Mouse (Mus musculus) layer of hippocampus, adult 6 months (tissue): Measurements from ENCODE around the gene Eml3. TPM values are rescaled to one million over a fixed set of nuclear protein-coding genes. Genes with fewer than 3 reads are reported as not detected.

Experiments
- long read RNA-seq, 2 experiments: library from polyadenylated mRNA; unstranded; transcript quantifications; one replicate each; pipeline ENCODE4 v2.0.0; 2019 to 2020
- polyA plus RNA-seq: library from polyadenylated mRNA; unstranded; fragments of <200 nt; fragmentation: Nextera tagmentation; gene quantifications from 2 replicates; pipeline ENCODE4 v1.2.3, GENCODE M21; 2021

Gene Eml3
- 3.5 and 4.0 TPM in 2 replicates for polyA plus RNA-seq
- long read RNA-seq, experiment 1, partial matches to known transcripts: 0 of 5 reads
- long read RNA-seq, experiment 1, other reads (novel, unspliced or antisense): 2 of 5 reads
- long read RNA-seq, experiment 2, transcript Eml3-201 (22 exons, 3,322 nt): major isoform, 9 of 25 reads
- long read RNA-seq, experiment 2, transcript Eml3-202 (22 exons, 2,978 nt): minor isoform, 7 of 25 reads
- long read RNA-seq, experiment 2, partial matches to known transcripts: 4 of 25 reads
- long read RNA-seq, experiment 2, other reads (novel, unspliced or antisense): 5 of 25 reads

GRCm38 (mm10) chr19:8929224-8930088 is at the start of gene Eml3, which contains the start of gene Rom1:
Eml3 (plus strand) TSS chr19:8929552.
Rom1 (minus strand) TSS chr19:8929356.

GRCm38 (mm10) chr19:8880311-8881033 is 48.9 kb upstream of the Eml3 start, which contains the start of gene Uqcc3:
Uqcc3 (minus strand) TSS chr19:8880923.

GRCm38 (mm10) chr19:8883616-8884015 is 45.7 kb upstream of the Eml3 start, which contains the start of the genes Lbhd1 and Gm49403:
Lbhd1 (plus strand) TSS chr19:8883732.
Gm49403 (plus strand) TSS chr19:8883930.

DNA sequence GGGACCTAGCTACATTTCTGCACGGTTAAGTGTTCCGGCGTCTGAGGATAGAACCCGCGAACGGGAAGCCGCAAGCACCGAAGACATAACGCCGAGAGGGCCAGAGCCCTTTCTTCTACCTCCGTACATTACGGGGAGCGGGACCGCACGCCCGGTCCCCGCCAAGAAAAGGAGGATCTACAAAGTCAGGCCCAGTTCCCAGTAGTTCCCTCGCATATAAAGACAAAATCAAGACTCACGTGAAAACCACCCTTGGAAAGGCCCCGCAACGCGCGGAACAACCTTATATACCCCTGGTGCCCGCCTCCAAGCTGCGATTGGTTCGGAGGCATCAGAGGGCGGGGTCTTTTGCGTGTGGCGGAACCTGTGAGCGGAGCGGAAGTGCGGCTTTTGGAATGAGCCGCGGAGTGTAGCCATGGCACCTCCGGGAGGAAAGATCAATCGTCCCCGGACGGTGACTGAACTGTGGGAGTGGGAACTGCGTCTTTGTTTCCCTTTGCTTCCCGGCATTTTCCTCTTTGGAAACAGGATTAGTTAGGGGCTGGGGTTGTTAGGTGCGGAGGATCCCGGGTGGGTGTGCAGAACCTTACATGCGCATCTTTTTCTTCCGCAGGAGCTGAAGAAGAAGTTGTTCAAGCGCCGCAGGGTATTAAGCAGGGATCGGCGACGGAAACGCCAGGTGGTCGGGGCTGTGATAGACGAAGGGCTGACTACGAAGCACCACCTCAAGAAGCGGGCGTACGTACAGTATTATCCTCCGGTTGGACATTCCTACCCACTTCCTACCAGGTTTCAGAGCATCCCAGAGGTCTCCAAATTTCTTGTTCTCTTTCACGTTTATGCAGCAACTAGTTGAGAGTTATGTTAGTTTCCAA is 40.6 kb upstream of the Eml3 start, which contains the start of the genes 1810009A15Rik and Gm49416:
1810009A15Rik (plus strand) TSS at position 343 of the 875 bp plus-strand sequence.
Gm49416 (plus strand) TSS at position 416 of the 875 bp plus-strand sequence.

DNA sequence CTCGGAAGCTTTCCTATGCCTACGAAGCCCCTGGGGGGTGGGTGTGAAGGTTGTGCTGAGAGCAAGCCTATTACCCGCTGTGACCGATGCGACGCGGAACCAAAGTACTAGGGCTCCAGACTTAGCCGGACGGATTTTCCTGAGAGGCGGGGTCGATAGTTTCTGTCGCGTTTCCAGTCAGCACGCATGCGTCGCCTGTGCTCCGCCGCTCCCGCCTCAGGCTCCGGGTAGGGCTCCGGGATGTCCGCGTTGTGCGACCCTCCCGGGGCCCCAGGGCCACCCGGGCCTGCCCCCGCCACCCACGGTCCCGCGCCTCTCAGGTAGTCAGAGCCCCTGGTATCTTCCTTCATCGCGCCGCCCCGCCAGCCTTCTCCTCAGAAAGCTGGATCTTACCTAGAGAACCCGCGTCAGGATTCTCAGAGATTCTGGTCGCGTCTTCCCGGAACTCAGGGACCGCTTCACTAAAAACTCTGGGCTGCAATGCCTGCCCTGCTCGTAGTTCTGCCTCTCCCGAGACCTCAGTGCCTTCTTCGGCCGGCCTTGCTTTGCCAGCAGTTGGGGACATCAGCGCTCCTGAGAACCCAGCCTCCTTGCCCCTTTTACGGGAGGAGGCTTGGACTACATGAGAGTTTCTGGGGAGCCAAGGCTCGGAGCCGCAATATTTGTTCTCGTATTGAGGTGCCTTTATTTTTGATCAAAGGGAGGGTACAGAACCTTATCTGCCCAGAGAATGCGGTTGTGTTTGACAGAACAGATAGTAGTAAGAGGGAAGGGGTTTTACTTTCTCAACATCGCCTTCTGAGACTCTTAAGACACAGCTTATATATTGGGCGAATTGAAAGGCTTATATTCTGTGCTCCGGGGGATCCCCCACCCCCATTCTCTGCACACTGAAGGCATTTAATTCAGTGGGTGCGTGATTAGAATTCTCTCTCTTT is 36.3 kb upstream of the Eml3 start, which contains the start of gene Ints5:
Ints5 (plus strand) TSS at position 177 of the 938 bp plus-strand sequence.

DNA sequence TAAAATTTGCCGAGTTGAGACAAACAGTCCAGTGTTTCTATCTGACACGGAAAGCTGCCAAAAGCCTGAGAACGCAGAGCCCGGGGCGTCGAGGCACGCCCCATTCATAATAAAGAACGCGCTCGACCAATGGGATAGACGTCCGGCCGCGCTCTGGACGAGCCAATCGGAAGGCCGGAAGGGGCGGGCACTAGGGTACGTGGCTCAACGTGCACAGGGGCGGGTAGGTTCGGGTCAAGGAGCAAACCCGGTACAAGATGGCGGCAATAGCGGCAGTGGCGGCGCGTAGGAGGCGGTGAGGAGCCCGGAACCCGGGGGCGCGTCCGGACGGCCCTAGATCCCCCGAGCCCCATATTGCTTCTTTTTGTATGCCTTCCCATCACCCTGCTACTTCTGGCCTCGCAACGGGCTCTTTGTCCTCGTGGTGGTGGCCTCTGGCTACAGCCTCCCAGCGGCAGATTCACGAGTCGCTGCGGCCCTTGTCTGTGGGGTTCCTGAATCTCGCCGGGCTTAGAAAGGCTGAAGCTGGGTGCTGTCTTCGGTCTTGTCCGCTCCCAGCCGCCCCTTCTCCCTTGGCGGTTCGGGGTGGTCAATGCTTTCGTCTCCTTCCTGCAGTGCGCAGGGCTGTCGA is 31.4 kb upstream of the Eml3 start, which contains the start of gene Ganab:
Ganab (plus strand) TSS at position 207 of the 631 bp plus-strand sequence.

DNA sequence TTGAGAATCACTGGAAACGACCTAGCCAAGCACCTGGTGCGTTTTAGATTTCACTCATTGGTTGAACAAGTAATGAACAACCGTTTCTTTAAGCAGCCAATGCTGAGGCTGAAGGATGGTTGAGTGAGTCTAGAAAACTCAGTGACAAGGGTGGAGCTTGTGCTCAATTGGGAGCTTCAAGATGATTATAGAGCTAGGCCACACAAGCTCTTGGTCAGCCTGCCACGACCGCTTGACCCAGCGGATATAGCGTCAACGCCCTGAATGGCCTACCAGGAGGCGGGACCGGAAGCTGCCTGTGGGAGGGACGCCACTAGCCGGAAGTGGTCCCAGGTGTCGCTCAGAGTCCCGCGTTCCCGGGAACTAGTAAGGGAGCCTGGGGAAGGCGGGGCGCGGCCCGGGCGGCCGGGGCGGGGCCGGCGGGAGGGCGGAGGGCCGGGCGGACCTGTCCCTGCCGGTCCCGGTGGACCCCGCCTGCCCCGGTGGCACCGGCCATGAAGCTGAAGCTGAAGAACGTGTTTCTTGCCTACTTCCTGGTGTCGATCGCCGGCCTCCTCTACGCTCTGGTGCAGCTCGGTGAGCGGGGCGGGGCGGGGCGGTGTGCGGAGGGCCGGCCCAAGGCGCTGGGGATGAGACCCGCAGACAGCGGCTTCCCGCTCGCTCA is 9.1 kb upstream of the Eml3 start, which contains the start of gene B3gat3:
B3gat3 (plus strand) TSS at position 302 of the 664 bp plus-strand sequence.

GRCm38 (mm10) chr19:8941515-8942217 is 12.3 kb downstream of the Eml3 start, which contains the start of gene Mta2:
Mta2 (plus strand) TSS chr19:8941875.

GRCm38 (mm10) chr19:8953135-8954039 is 24.0 kb downstream of the Eml3 start, which contains the start of gene Tut1:
Tut1 (plus strand) TSS chr19:8953847.

DNA sequence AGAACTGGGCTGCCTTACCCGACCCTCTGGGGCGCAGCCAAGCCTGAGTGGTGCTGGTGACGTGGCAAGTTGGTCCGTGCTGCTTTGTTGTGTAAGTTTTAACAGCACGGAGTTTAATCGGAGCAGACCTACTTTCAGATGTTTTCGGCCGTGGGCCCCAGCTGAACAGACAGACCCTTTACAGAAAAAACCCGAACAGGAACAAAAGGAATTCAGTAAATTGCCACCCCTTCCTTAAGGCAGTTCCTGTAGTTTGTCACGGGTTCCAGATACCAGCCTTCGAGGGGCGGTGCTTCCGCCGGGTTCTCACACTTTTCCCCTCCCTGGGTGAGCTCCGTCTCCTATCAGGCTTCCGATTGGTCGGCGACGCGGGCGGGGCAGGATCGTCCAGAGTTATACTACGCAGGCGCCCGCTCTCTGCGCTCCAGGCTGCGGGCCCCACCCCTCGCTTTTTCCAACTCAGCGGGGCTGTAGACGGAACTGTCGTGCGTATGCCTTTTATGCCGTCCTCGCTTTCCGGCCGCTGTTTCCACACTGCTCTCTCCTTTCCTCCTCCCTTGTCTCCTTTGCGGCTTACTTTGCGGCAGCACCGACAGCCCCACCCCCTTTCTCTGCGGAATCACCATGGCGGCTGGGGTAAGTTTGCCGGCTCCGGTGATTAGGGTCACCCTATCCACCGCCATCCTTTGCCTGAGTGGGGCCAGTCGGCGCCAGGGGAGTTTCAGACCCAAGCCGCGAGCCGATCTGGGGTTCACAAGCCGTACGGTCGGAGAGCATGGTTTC is 37.4 kb downstream of the Eml3 start, which contains the start of gene Eef1g:
Eef1g (plus strand) TSS at position 452 of the 783 bp plus-strand sequence.

GRCm38 (mm10) chr19:8989066-8989566 is 59.8 kb downstream of the Eml3 start, which contains the start of gene Ahnak:
Ahnak (plus strand) TSS chr19:8989284.

